Mouse (Mus musculus) olfactory bulb, adult 2 months (tissue): ENCODE measurements at regions not wholly inside any gene's neighbourhood (a gene's known extent, or its start where the extent isn't known, plus 50 kb on each side); places are given as distances from the start of the nearest gene placed in this dataset.

Source experiments
- CTCF ChIP-seq: fragments of 200-500 bp; IDR thresholded peaks from 2 replicates; pipeline ENCODE4 v1.5.1; 2012; ENCODE audit warnings: low read depth, mild to moderate bottlenecking, low read length, moderate library complexity; ENCODE audit not compliant: insufficient read depth
- POLR2A ChIP-seq: fragments of 200-500 bp; IDR thresholded peaks from 2 replicates; pipeline ENCODE4 v1.6.1; 2012; ENCODE audit warnings: mild to moderate bottlenecking, low read depth, low read length, moderate library complexity; ENCODE audit not compliant: insufficient read depth

GRCm38 (mm10) chr13:39520846-39521245 lies 560.2 kb upstream of the Slc35b3 start:
- TF ChIP-seq POLR2A (no peak), CTCF (no peak)
